Mouse (Mus musculus) urinary bladder, adult 2 months (tissue): ENCODE data around the gene Gm10972. TPM values are rescaled to one million over a fixed set of nuclear protein-coding genes. Genes with fewer than 3 reads are reported as not detected.
"Not testable (repeated sequence)": the region's sequence is repeated elsewhere in the genome, so short reads cannot be mapped to it uniquely, and the experiment has no call there.

Source experiments
- DNase-seq: peaks from one replicate; pipeline ENCODE4 v3.0.0; 2022; ENCODE audit warnings: low spot score
- polyA plus RNA-seq: library from polyadenylated mRNA; depleted of rRNA; stranded (reverse); fragments of >200 nt; gene quantifications from 2 replicates; pipeline ENCODE4 v1.2.3, GENCODE M21; 2012; rRNA removed

The Gm10972 gene
- polyA plus RNA-seq, 1 experiment = not detected

DNA sequence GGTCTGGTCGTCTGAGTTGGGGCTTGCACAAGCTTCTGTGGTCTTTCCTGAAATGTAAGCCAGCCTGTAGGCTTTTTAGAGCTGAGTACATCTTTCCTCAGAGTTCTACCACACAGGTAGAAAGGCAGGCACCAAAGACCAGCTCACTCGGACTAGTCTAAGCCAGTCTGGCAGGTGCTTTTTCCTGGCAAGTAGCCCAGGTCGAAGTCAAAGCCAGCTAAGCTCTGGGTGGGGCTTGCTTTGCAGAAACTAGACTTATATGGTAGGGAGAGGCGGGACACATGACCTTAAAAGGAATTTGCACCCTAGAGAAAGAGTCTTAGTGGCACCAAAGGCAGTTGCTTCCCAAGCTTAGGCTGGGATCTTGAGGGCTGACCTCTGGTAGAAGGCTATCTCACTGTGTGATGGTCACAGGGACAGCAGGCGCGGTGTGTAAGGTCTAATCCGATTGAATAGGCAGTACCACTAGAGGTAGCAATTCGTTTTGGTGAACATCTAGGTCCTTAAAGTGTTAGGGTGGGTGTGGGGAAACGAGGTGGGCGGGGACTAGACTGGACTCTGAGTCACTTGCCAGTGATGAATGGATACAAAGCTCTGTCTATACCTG lies 16.3 kb downstream of the Gm10972 start:
- DNase-seq = not testable (repeated sequence)

DNA sequence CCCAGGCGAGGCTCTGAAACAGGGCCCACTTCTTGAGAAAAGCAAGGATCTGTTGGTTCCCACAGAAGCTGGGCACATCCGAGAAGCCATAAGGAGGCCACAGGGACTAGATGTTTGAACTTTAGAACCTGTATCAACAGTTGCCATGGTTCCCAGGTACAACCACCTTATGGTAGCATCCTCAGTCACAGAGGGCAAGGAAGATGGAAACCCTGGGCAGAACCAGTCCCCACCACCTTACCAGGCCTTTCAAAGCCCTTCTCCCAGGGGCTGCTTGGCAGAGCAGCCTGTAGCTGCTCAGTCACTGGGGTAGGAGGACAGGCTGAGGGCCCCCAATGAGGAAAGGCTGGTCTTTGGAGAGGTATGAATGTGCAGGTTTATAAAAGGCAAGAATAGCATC lies 17.9 kb downstream of the Gm10972 start:
- not testable (repeated sequence) for DNase-seq

- DNase-seq = not testable (repeated sequence)
These were observed 22.3 kb downstream of the Gm10972 start for GRCm38 (mm10) chr3:94665060-94665802.

- not testable (repeated sequence) for DNase-seq
These were observed 23.0 kb downstream of the Gm10972 start for GRCm38 (mm10) chr3:94665896-94666295.

GRCm38 (mm10) chr3:94675101-94675500 lies 32.2 kb downstream of the Gm10972 start:
- DNase-seq = not testable (repeated sequence)

DNA sequence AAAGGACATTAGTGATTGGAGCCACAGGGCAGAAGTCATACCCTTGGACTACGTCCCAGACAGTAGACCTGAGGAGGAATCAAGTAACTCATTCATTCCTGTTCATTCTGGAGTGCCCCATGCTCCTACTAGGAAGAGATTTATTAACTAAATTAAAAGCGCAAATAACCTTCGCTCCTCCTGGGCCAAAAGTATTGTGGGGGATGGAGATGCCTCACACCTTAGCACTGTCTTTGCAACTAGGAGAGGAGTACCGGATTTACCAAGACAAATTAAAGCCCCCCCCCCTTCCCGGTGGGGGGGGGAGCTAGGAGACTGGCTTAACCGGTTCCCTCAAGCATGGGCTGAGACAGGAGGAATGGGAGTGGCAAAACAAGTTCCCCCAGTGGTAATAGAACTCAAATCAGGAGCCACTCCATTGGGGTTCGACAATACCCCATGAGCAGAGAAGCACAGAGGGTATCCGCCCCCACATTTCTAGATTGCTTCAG lies 36.5 kb downstream of the Gm10972 start:
- DNase-seq = no peak

GRCm38 (mm10) chr3:94680032-94680431 lies 37.1 kb downstream of the Gm10972 start:
- not testable (repeated sequence) for DNase-seq

DNA sequence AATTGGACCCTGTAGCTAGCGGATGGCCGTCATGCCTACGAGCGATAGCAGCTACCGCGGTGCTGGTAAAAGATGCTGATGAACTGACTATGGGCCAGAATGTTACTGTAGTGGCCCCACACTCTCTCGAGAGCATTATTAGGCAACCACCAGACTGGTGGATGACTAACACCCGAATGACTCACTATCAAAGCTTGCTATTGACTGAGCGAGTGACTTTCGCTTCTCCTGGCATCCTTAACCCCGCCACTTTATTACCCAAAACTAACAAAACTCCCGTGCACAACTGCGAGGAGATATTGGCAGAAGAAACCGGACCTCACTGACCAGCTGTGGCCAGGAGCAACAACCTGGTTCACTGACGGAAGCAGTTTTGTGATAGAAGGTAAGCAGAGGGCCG lies 37.9 kb downstream of the Gm10972 start:
- DNase-seq = no peak

GRCm38 (mm10) chr3:94683646-94684045 lies 40.7 kb downstream of the Gm10972 start:
- no peak for DNase-seq

GRCm38 (mm10) chr3:94685989-94686772 lies 43.3 kb downstream of the Gm10972 start:
- not testable (repeated sequence) for DNase-seq

GRCm38 (mm10) chr3:94688698-94689097 lies 45.8 kb downstream of the Gm10972 start:
- DNase-seq = not testable (repeated sequence)

- DNase-seq = not testable (repeated sequence)
These were observed 46.3 kb downstream of the Gm10972 start for GRCm38 (mm10) chr3:94689195-94689594.

- not testable (repeated sequence) for DNase-seq
These were observed 47.2 kb downstream of the Gm10972 start for GRCm38 (mm10) chr3:94690162-94690561.

DNA sequence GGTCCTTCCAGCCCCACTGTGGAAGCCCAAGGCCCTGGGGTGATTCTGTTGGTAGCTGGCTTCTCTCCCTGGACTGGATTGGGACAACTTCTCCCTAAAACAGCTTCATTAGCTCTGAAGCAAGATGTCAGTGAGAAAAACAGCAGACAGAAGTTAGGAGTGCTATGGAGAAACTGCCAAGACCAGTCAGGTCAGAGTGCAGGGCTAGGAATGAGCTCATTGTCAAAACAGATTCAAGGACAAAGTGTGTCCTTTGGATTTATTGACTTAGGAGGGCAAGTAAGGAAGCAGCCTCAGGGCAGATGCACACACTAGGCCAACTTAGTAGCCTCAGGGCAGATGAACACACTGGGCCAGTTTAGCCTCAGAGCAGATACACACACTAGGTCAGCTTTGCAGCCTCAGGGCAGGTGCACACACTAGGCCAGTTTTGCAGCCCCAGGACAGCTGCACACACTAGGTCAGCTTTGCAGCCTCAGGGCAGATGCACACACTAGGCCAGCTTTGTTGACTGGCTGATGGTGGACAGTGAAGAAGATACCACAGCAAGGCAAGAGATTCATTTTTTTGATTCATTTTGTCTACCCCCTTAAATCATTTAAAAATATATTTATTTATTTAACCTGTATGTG lies 47.8 kb downstream of the Gm10972 start:
- DNase-seq = no peak

- DNase-seq = not testable (repeated sequence)
These were observed 48.8 kb downstream of the Gm10972 start for GRCm38 (mm10) chr3:94691694-94692093.

Other genes starting within 250 kb of the Gm10972 start
- 0.06 and 0.10 TPM in 2 replicates for gene Lingo4, start 244.6 kb upstream of the Gm10972 start, polyA plus RNA-seq
- gene Tdrkh, start 229.8 kb upstream of the Gm10972 start, polyA plus RNA-seq = 2.2 and 2.3 TPM in 2 replicates
- 70.7 and 81.1 TPM in 2 replicates for gene Mrpl9, start 199.8 kb upstream of the Gm10972 start, polyA plus RNA-seq
- 0.29 and 0.43 TPM in 2 replicates for gene Oaz3, start 199.2 kb upstream of the Gm10972 start, polyA plus RNA-seq
- 0.83 and 1.1 TPM in 2 replicates for gene Celf3, start 164.8 kb upstream of the Gm10972 start, polyA plus RNA-seq
- gene Riiad1, start 162.8 kb upstream of the Gm10972 start, polyA plus RNA-seq = 1.2 and 2.4 TPM in 2 replicates
- 20.6 and 22.3 TPM in 2 replicates for gene Snx27, start 60.4 kb upstream of the Gm10972 start, polyA plus RNA-seq
- gene Tuft1, start 15.8 kb downstream of the Gm10972 start, polyA plus RNA-seq = 17.0 and 18.9 TPM in 2 replicates
- 5.1 and 5.9 TPM in 2 replicates for gene Selenbp2, start 50.4 kb downstream of the Gm10972 start, polyA plus RNA-seq
- gene Cgn, start 143.4 kb downstream of the Gm10972 start, polyA plus RNA-seq = 19.1 and 21.6 TPM in 2 replicates
- 19.3 and 21.1 TPM in 2 replicates for gene Pogz, start 194.5 kb downstream of the Gm10972 start, polyA plus RNA-seq
- gene Psmb4, start 243.8 kb downstream of the Gm10972 start, polyA plus RNA-seq = 242 and 281 TPM in 2 replicates